Mouse (Mus musculus) forebrain, embryonic 12.5 days (tissue): ENCODE data around the gene Ubash3a. TPM values are rescaled to one million over a fixed set of nuclear protein-coding genes. Genes with fewer than 3 reads are reported as not detected.
A peak's percentile ranks its signal among the peaks of the same experiment; 100 is the strongest.

ENCODE experiments used
- ATAC-seq: fragments of 200-750 bp; cut with Nextera tagmentation; 2 replicates; pipeline ENCODE4 v1.8.0; 2017; ENCODE audit warnings: moderate TSS enrichment; ENCODE audit not compliant: low FRiP score
- H3K27ac ChIP-seq: fragments of 300-500 bp; sonication (generic); 2 replicates; pipeline ENCODE4 v1.5.1; 2016; ENCODE audit warnings: mild to moderate bottlenecking
- H3K27me3 ChIP-seq: fragments of 300-500 bp; sonication (generic); 2 replicates; pipeline ENCODE4 v1.6.1; 2016; ENCODE audit warnings: mild to moderate bottlenecking
- H3K36me3 ChIP-seq: fragments of 300-500 bp; sonication (generic); replicated peaks from 2 replicates; pipeline ENCODE4 v1.6.1; 2016; ENCODE audit warnings: mild to moderate bottlenecking
- H3K4me1 ChIP-seq: fragments of 300-500 bp; sonication (generic); 2 replicates; pipeline ENCODE4 v1.6.1; 2016
- H3K4me2 ChIP-seq: fragments of 300-500 bp; sonication (generic); 2 replicates; pipeline ENCODE4 v1.6.1; 2016; ENCODE audit warnings: mild to moderate bottlenecking, moderate library complexity
- H3K4me3 ChIP-seq: fragments of 300-500 bp; sonication (generic); replicated peaks from 2 replicates; pipeline ENCODE4 v1.5.1; 2016; ENCODE audit warnings: mild to moderate bottlenecking
- H3K9ac ChIP-seq: fragments of 300-500 bp; sonication (generic); 2 replicates; pipeline ENCODE4 v1.6.1; 2016; ENCODE audit warnings: mild to moderate bottlenecking
- H3K9me3 ChIP-seq: fragments of 300-500 bp; sonication (generic); 2 replicates; pipeline ENCODE4 v1.6.1; 2016
- WGBS: fragments of 180-500 bp; shearing (Covaris S2); methylation state at CpG from one replicate; pipeline ENCODE4 v1.1.7; 2016; 5-methylcytosine and 5-hydroxymethylcytosine counted together
- polyA plus RNA-seq: library from polyadenylated mRNA; unstranded; fragments of >200 nt; fragmentation: Nextera tagmentation; extraction: Ambion mirVana; gene quantifications from 2 replicates; pipeline ENCODE4 v1.2.1, GENCODE M21; 2016

Gene Ubash3a
- polyA plus RNA-seq, 1 experiment from 2014 or later, result 0.29 TPM

DNA sequence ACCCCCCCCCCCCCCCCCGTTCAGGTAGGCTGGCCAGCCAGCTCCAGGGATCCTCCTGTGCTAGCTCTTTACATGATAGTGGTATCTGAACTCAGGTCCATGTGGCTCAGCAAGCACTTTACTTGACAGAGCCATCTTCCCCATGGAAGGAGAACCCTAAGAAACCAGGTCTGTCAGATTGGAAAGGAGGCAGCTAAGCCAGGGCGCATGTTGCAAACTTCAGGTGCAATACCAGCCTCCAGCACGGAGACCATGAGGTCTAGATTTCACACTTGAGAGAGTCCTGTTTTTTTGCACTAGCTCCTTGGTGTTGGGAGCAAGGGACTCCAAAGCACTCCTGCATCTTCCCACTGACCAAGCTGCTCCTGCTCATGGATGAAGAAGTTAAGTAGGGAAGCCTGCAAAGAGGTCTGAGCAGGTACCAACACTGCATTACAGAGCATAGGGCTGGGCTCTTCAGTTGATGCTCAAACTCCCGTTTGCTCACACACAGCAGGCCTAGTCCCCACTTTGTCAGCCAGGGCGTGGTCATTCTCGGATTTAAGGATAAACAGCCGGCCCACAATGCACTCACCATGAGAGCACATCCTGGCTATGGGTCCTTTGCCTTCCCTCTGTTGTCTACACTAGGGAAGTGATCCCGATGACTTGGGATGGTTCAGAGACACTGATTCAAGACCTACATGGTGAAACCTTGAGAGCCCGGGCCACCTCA lies 68.7 kb downstream of the Ubash3a start:
- H3K4me3 ChIP-seq, result peak overlapping the region; percentile 50
- peak overlapping the region; percentile 53; the same call in 1 of the 2 replicates for H3K9ac ChIP-seq
- H3K27me3 ChIP-seq, result peaks cover 8% of the 10 kb centered on the region; the same call in 1 of the 2 replicates
- no peak overlapping the region for H3K27ac ChIP-seq
- no peak for ATAC-seq
- H3K4me1 ChIP-seq, result peaks cover 18% of the 10 kb centered on the region
- H3K36me3 ChIP-seq, result no peaks in the 10 kb centered on the region
- H3K9me3 ChIP-seq, result no peaks in the 10 kb centered on the region
- WGBS, result 24% methylated on average over 9 of the region's 9 CpGs
- peak overlapping the region; percentile 84 for H3K4me2 ChIP-seq

GRCm38 (mm10) chr17:31276922-31277918 lies 69.5 kb downstream of the Ubash3a start, which contains the start of gene Rsph1:
Gene Rsph1, minus strand, starts transcription at chr17:31277383.
- ATAC-seq, result peak; percentile 95
- H3K4me3 ChIP-seq, result peak within 1 kb of the TSS; percentile 50
- no peaks in the 10 kb centered on the region for H3K36me3 ChIP-seq
- 10% methylated on average over 44 of the region's 44 CpGs for WGBS
- H3K9ac ChIP-seq, result peak within 1 kb of the TSS; percentile 53
- H3K27ac ChIP-seq, result no peak within 1 kb of the TSS
- H3K27me3 ChIP-seq, result peaks cover 8% of the 10 kb centered on the region; the same call in 1 of the 2 replicates
- peaks cover 21% of the 10 kb centered on the region for H3K4me1 ChIP-seq
- H3K4me2 ChIP-seq, result peak within 1 kb of the TSS; percentile 84
- no peaks in the 10 kb centered on the region for H3K9me3 ChIP-seq

DNA sequence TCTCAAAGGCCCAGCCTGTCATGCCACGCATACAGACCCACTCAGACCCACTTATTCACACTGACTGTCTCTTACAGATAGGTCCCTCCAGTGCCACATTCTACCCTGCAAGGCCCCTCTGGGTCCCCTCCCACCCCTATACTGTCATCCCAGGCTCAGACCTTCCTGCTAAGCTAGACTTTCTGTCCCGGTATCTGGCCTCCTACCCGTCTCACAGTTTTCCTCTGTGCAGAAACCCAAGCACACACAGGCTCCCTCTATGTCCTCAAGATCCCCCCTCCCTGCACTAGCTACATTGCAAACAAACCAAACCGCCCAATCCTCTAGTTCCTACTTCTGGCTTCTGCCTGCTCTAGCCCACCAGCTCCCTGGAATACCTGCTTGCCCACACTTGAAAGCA lies 70.3 kb downstream of the Ubash3a start:
- Histone ChIP-seq H3K9ac (no peak overlapping the region), H3K9me3 (no peaks in the 10 kb centered on the region), H3K36me3 (no peaks in the 10 kb centered on the region), H3K27me3 (peaks cover 8% of the 10 kb centered on the region; the same call in 1 of the 2 replicates), H3K27ac (no peak overlapping the region), H3K4me1 (peaks cover 28% of the 10 kb centered on the region), H3K4me3 (no peak overlapping the region), H3K4me2 (no peak overlapping the region)
- 75% methylated on average over 4 of the region's 4 CpGs for WGBS
- peak; percentile 17; the same call in 1 of the 2 replicates for ATAC-seq

DNA sequence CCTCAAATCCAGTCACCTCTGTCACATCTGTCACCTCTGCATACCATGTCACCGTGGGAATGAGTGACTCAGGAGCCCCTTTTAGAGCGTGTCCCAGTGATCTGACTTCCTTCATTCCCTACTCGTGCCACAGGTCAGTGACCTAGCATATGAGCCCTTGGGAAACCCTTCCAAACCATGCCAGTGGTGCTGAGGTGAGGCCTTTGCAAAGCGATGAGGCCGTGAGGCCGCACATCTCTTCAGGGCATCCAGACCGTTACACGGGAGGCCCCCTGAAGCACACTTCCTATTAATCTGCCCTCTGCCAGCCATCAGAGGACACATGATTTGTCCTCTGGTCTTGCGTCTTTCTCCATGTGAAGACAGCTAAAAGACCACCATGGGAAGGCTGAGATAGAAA lies 71.9 kb downstream of the Ubash3a start:
- no peaks in the 10 kb centered on the region for H3K36me3 ChIP-seq
- no peak overlapping the region for H3K4me2 ChIP-seq
- H3K4me3 ChIP-seq, result no peak overlapping the region
- no peak for ATAC-seq
- 87% methylated on average over 9 of the region's 9 CpGs for WGBS
- H3K27ac ChIP-seq, result no peak overlapping the region
- H3K27me3 ChIP-seq, result peaks cover 8% of the 10 kb centered on the region; the same call in 1 of the 2 replicates
- H3K9me3 ChIP-seq, result no peaks in the 10 kb centered on the region
- H3K4me1 ChIP-seq, result peaks cover 31% of the 10 kb centered on the region
- H3K9ac ChIP-seq, result no peak overlapping the region

GRCm38 (mm10) chr17:31280269-31280668 lies 72.6 kb downstream of the Ubash3a start:
- WGBS, result 83% methylated on average over 6 of the region's 6 CpGs

GRCm38 (mm10) chr17:31281830-31282686 lies 74.4 kb downstream of the Ubash3a start:
- Histone ChIP-seq H3K36me3 (no peaks in the 10 kb centered on the region), H3K4me1 (peaks cover 21% of the 10 kb centered on the region), H3K9me3 (no peaks in the 10 kb centered on the region), H3K9ac (no peak overlapping the region), H3K4me2 (peak overlapping the region; percentile 21; the same call in 1 of the 2 replicates), H3K4me3 (no peak overlapping the region), H3K27ac (0 out of 2 replicates have a peak overlapping the region, but pooled peaks have one; percentile 25), H3K27me3 (no peaks in the 10 kb centered on the region; the same call in 1 of the 2 replicates)
- ATAC-seq, result no peak
- 40% methylated on average over 19 of the region's 19 CpGs for WGBS

More at GRCm38 (mm10) chr17:31280269-31280668, 72.6 kb downstream of the Ubash3a start:
- H3K27me3 ChIP-seq, result peaks cover 8% of the 10 kb centered on the region; the same call in 1 of the 2 replicates
- H3K27ac ChIP-seq, result no peak overlapping the region
- no peaks in the 10 kb centered on the region for H3K9me3 ChIP-seq
- no peak for ATAC-seq
- H3K36me3 ChIP-seq, result no peaks in the 10 kb centered on the region
- H3K4me2 ChIP-seq, result no peak overlapping the region
- H3K9ac ChIP-seq, result no peak overlapping the region
- peaks cover 31% of the 10 kb centered on the region for H3K4me1 ChIP-seq
- H3K4me3 ChIP-seq, result no peak overlapping the region

- no peak for ATAC-seq
- peaks cover 15% of the 10 kb centered on the region for H3K4me1 ChIP-seq
- no peaks in the 10 kb centered on the region for H3K36me3 ChIP-seq
- H3K4me3 ChIP-seq, result no peak overlapping the region
- H3K27ac ChIP-seq, result 0 out of 2 replicates have a peak overlapping the region, but pooled peaks have one; percentile 25
- no peak overlapping the region for H3K9ac ChIP-seq
- no peaks in the 10 kb centered on the region; the same call in 1 of the 2 replicates for H3K27me3 ChIP-seq
- no peaks in the 10 kb centered on the region for H3K9me3 ChIP-seq
- H3K4me2 ChIP-seq, result peak overlapping the region; percentile 21; the same call in 1 of the 2 replicates
- 6% methylated on average over 7 of the region's 7 CpGs for WGBS
These were observed 75.0 kb downstream of the Ubash3a start for GRCm38 (mm10) chr17:31282687-31283053.

GRCm38 (mm10) chr17:31285867-31286266 lies 78.2 kb downstream of the Ubash3a start:
- no peak overlapping the region for H3K27ac ChIP-seq

DNA sequence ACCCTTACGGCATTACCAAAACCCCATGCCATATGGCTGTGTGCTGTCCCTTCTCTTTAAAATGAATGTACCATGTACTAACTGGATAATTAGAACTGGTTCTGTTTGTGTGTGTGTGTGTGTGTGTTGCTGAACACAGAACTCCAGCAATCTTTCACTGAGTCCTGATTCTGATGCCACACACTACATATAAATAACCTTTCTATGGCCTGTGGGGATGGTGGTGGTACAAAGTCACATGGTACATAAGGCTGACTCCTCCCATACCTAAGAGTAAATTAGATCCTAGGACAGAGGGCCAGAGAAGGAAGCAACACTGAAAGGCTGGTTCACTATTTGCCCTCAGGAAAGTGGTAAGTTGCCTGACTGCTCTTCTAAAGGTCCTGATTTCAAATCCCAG lies 78.8 kb downstream of the Ubash3a start, which contains the start of gene Slc37a1:
Slc37a1 (plus strand) TSS at position 301 of the 400 bp plus-strand sequence.
- no peak for ATAC-seq
- H3K4me1 ChIP-seq, result peaks cover 16% of the 10 kb centered on the region

More at GRCm38 (mm10) chr17:31285867-31286266, 78.2 kb downstream of the Ubash3a start:
- H3K27me3 ChIP-seq, result no peaks in the 10 kb centered on the region; the same call in 1 of the 2 replicates
- H3K9me3 ChIP-seq, result no peaks in the 10 kb centered on the region
- WGBS, result 83% methylated on average over 2 of the region's 2 CpGs
- peaks cover 16% of the 10 kb centered on the region for H3K4me1 ChIP-seq
- H3K4me2 ChIP-seq, result no peak overlapping the region
- H3K4me3 ChIP-seq, result no peak overlapping the region
- no peak overlapping the region for H3K9ac ChIP-seq
- no peak for ATAC-seq
- H3K36me3 ChIP-seq, result no peaks in the 10 kb centered on the region

DNA sequence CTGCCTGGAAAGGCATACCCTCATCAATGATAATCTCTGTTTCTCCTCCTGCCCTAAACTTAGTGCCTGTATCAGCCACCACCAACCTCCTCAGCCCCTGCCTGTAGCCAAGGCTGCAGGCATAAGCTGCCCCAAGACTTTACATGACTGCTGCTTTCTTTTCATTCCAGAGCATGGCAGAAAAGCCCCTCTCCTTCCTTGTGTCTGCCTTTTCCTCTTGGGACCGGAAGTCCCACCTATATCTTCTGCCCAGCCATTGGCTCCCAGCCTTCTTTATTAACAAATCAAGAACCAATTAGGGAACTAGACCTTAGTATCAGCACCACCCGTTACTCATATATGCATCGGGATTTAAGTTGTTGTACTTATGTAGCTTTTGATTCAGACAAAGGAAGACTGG lies 79.5 kb downstream of the Ubash3a start:
- H3K27ac ChIP-seq, result no peak overlapping the region
- H3K4me3 ChIP-seq, result no peak overlapping the region
- H3K4me2 ChIP-seq, result no peak overlapping the region
- H3K27me3 ChIP-seq, result no peaks in the 10 kb centered on the region; the same call in 1 of the 2 replicates
- H3K36me3 ChIP-seq, result no peaks in the 10 kb centered on the region
- no peak for ATAC-seq
- peaks cover 13% of the 10 kb centered on the region for H3K4me1 ChIP-seq
- H3K9ac ChIP-seq, result no peak overlapping the region
- no peaks in the 10 kb centered on the region for H3K9me3 ChIP-seq
- 90% methylated on average over 3 of the region's 3 CpGs for whole genome bisulfite sequencing

More for the DNA sequence above, 78.8 kb downstream of the Ubash3a start, which contains the start of gene Slc37a1:
- Histone ChIP-seq H3K27me3 (no peaks in the 10 kb centered on the region; the same call in 1 of the 2 replicates), H3K4me3 (no peak within 1 kb of the TSS), H3K9me3 (no peaks in the 10 kb centered on the region), H3K27ac (no peak within 1 kb of the TSS), H3K9ac (no peak within 1 kb of the TSS), H3K4me2 (no peak within 1 kb of the TSS), H3K36me3 (no peaks in the 10 kb centered on the region)
- 100% methylated on average over 1 of the region's 1 CpGs for WGBS
